Mouse (Mus musculus): Measurements from ENCODE around the gene Hnf1a. TPM values are rescaled to one million over a fixed set of nuclear protein-coding genes. Genes with fewer than 3 reads are reported as not detected.
A peak's percentile ranks its signal among the peaks of the same experiment; 100 is the strongest.

Hnf1a gene
- 0.05 and 0.10 TPM in 2 replicates for polyA plus RNA-seq (2015; fragmentation: Nextera tagmentation; extraction: Ambion mirVana)

DNA sequence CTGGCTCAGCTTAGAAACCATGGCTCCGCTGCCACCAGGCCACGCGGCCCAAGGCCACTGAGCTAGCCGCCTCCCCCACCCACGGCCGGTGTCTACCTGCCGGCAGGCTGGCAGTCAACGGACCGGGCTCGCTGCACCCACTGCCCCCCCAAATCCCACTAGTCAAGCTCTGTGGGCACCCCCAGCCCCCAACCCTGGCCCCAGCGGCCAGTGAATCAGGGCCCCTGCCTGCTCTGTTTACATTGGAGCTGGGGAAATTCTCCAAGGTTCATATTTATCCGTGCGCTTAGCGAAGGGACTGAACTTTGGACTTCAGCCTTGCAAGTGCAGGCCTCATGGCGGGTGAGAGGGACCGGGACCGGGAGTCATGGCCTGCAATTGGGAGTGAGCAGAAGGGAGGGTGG is at the start of gene Hnf1a:
Hnf1a (minus strand) TSS at position 271 of the 404 bp plus-strand sequence.
- ATAC-seq (replicated peaks), result no peak
- Histone ChIP-seq H3K27ac (no peak within 1 kb of the TSS), H3K4me3 (no peak within 1 kb of the TSS), H3K9me3 (no peaks in the 10 kb centered on the region), H3K9ac (no peak within 1 kb of the TSS), H3K36me3 (replicated peaks) (no peaks in the 10 kb centered on the region), H3K4me2 (no peak within 1 kb of the TSS), H3K4me1 (no peaks in the 10 kb centered on the region), H3K27me3 (replicated peaks) (no peaks in the 10 kb centered on the region; the same call in 1 of the 2 replicates)
- 88% methylated on average over 17 of the region's 17 CpGs for WGBS

DNA sequence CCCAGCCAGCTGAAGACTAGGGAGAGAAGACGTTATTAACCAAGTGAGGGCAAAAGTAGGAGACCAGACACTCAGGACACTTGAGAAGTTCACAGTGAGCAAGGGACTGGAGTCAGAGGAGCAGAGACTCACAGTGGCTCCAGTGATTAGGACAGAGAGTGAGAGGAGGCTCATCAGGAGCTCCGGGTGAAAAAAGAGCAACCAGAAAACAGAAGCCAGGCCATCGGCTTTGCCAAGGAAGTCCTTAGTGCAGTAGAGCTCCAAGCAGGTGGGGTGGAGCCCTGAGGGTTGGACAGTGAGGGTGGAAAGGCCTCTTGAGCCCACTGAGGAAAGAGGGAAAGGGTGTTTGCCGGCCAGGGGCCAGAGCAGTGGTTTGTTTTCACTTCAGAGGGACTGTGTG is 47.9 kb upstream of the Hnf1a start:
- no peaks in the 10 kb centered on the region for H3K36me3 ChIP-seq (replicated peaks)
- no peak overlapping the region for H3K4me3 ChIP-seq
- no peak overlapping the region for H3K4me2 ChIP-seq
- no peaks in the 10 kb centered on the region for H3K9me3 ChIP-seq
- no peak overlapping the region for H3K27ac ChIP-seq
- no peak overlapping the region for H3K9ac ChIP-seq
- WGBS, result 86% methylated on average over 4 of the region's 4 CpGs
- H3K27me3 ChIP-seq (replicated peaks), result no peaks in the 10 kb centered on the region
- no peak for ATAC-seq (replicated peaks)
- peaks cover 16% of the 10 kb centered on the region for H3K4me1 ChIP-seq

- H3K36me3 ChIP-seq (replicated peaks), result no peaks in the 10 kb centered on the region
- no peak overlapping the region for H3K4me3 ChIP-seq
- ATAC-seq (replicated peaks), result no peak
- 79% methylated on average over 2 of the region's 2 CpGs for WGBS
- peaks cover 19% of the 10 kb centered on the region for H3K4me1 ChIP-seq
- H3K9me3 ChIP-seq, result no peaks in the 10 kb centered on the region
- no peaks in the 10 kb centered on the region for H3K27me3 ChIP-seq (replicated peaks)
- H3K27ac ChIP-seq, result no peak overlapping the region
- no peak overlapping the region for H3K9ac ChIP-seq
- H3K4me2 ChIP-seq, result no peak overlapping the region
Measured at GRCm38 (mm10) chr5:115018270-115018669, 47.4 kb upstream of the Hnf1a start.

- 43% methylated on average over 4 of the region's 4 CpGs for WGBS
- Histone ChIP-seq H3K4me1 (peaks cover 35% of the 10 kb centered on the region), H3K27ac (no peak overlapping the region), H3K9me3 (no peaks in the 10 kb centered on the region), H3K36me3 (replicated peaks) (no peaks in the 10 kb centered on the region), H3K4me2 (no peak overlapping the region), H3K9ac (no peak overlapping the region), H3K27me3 (replicated peaks) (no peaks in the 10 kb centered on the region), H3K4me3 (no peak overlapping the region)
- ATAC-seq (replicated peaks), result no peak
Measured at GRCm38 (mm10) chr5:115015121-115015520, 44.2 kb upstream of the Hnf1a start.

DNA sequence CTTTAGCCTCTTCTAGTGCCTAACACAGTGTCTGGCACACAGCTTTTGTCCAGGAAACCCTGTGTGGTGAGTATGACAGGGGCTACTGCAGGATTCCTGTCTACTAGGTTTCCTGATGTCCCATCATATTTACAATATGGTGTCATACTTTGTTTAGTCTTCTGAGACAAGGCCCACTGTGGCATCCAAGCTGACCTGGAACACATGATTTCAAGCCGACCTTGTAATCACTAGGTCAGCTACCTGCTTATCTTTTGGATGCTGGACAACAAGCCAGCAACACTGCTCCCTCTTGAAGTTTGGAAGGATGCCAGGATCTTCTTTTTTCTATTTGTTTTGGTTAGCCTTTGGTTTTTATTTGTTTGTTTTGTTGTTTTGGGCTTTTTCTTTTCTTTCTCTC is 43.7 kb upstream of the Hnf1a start:
- no peak for ATAC-seq (replicated peaks)
- Histone ChIP-seq H3K27me3 (replicated peaks) (no peaks in the 10 kb centered on the region), H3K27ac (no peak overlapping the region), H3K4me1 (peaks cover 37% of the 10 kb centered on the region), H3K9ac (no peak overlapping the region), H3K36me3 (replicated peaks) (no peaks in the 10 kb centered on the region), H3K4me2 (no peak overlapping the region), H3K9me3 (no peaks in the 10 kb centered on the region), H3K4me3 (no peak overlapping the region)
- WGBS, result 67% methylated on average over 1 of the region's 1 CpGs

GRCm38 (mm10) chr5:115013436-115013835 is 42.5 kb upstream of the Hnf1a start:
- H3K27ac ChIP-seq, result no peak overlapping the region
- H3K4me2 ChIP-seq, result peak overlapping the region; percentile 93
- H3K9ac ChIP-seq, result no peak overlapping the region
- no peak for ATAC-seq (replicated peaks)
- H3K4me3 ChIP-seq, result peak overlapping the region; percentile 93; the same call in 1 of the 2 replicates
- H3K4me1 ChIP-seq, result peaks cover 37% of the 10 kb centered on the region
- 63% methylated on average over 3 of the region's 3 CpGs for WGBS
- no peaks in the 10 kb centered on the region for H3K9me3 ChIP-seq
- no peaks in the 10 kb centered on the region for H3K27me3 ChIP-seq (replicated peaks)
- no peaks in the 10 kb centered on the region for H3K36me3 ChIP-seq (replicated peaks)

DNA sequence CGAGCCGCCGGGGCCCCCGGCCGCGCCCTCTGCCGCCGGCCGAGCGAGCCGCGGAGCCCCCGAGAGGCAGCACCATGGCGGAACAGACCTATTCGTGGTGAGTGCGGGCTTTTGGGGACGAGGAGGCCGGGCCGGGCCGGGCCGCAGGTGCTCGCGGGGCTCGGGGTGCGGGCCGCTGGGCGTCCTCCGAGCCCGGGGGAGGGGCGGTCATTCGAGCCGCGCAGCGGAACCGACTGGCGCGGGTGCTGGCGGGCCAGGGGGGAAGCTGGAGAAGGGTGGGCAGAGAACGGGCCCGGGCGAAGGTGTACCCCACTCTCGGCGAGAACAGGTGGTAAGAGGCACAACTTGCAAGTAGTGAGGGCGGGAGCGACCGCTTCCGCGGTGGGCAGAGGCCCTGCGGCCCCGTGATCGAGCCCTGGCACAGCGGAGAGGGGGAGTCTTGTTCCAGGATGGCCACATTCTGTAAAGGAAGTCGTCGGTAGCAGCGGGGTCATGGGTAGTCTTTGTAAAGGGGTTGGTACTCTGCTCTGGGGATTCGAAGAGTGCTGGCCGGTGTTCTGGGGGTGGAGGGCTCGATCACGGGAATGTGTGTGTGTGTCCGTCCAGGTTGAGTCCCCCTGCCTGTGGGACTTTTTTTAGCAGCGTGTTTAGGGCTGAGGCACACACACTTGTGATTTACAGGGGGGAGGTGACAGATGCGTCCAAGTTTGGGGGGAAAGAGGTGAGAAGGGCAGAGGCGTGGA is 40.8 kb upstream of the Hnf1a start:
- H3K9ac ChIP-seq, result peak overlapping the region; percentile 99
- H3K27me3 ChIP-seq (replicated peaks), result no peaks in the 10 kb centered on the region
- no peaks in the 10 kb centered on the region for H3K36me3 ChIP-seq (replicated peaks)
- H3K4me1 ChIP-seq, result peaks cover 33% of the 10 kb centered on the region
- peak overlapping the region; percentile 93 for H3K4me3 ChIP-seq
- H3K27ac ChIP-seq, result peak overlapping the region; percentile 94
- H3K9me3 ChIP-seq, result no peaks in the 10 kb centered on the region
- under 1% methylated on average over 63 of the region's 63 CpGs for WGBS
- H3K4me2 ChIP-seq, result peak overlapping the region; percentile 93
- ATAC-seq (replicated peaks), result peak; percentile 51

DNA sequence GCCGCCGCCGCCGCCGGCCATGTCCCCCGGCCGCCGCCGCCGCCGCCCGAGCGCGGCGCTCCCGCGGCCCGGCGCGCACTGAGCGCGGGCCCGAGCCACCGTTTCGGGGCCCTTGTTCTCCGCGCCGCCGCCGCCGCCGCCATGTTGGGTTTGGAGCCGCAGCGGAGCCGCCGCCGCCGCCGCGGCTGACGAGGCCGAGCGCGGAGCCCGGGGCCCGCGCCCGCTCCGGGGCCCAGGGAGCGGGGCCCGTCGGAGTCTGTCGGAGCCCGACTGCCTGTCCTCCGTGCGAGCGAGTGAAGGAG is 40.3 kb upstream of the Hnf1a start:
- 0% methylated on average over 50 of the region's 57 CpGs for WGBS
- peaks cover 33% of the 10 kb centered on the region for H3K4me1 ChIP-seq
- no peaks in the 10 kb centered on the region for H3K27me3 ChIP-seq (replicated peaks)
- peak overlapping the region; percentile 94 for H3K27ac ChIP-seq
- peak; percentile 57 for ATAC-seq (replicated peaks)
- no peaks in the 10 kb centered on the region for H3K36me3 ChIP-seq (replicated peaks)
- peak overlapping the region; percentile 93 for H3K4me2 ChIP-seq
- peak overlapping the region; percentile 99 for H3K9ac ChIP-seq
- no peaks in the 10 kb centered on the region for H3K9me3 ChIP-seq
- peak overlapping the region; percentile 93 for H3K4me3 ChIP-seq

GRCm38 (mm10) chr5:115010577-115011216 is 39.8 kb upstream of the Hnf1a start, which contains the start of gene Sppl3:
Gene Sppl3 (plus strand): TSS chr5:115011137.
- H3K27ac ChIP-seq, result peak within 1 kb of the TSS; percentile 94
- peak within 1 kb of the TSS; percentile 93 for H3K4me3 ChIP-seq
- WGBS, result under 1% methylated on average over 46 of the region's 65 CpGs
- peak; percentile 94 for ATAC-seq (replicated peaks)
- peaks cover 33% of the 10 kb centered on the region for H3K4me1 ChIP-seq
- H3K27me3 ChIP-seq (replicated peaks), result no peaks in the 10 kb centered on the region
- H3K36me3 ChIP-seq (replicated peaks), result no peaks in the 10 kb centered on the region
- no peaks in the 10 kb centered on the region for H3K9me3 ChIP-seq
- peak within 1 kb of the TSS; percentile 93 for H3K4me2 ChIP-seq
- H3K9ac ChIP-seq, result peak within 1 kb of the TSS; percentile 99

- WGBS, result 54% methylated on average over 3 of the region's 3 CpGs
- Histone ChIP-seq H3K27me3 (replicated peaks) (no peaks in the 10 kb centered on the region), H3K4me3 (peak overlapping the region; percentile 93; the same call in 1 of the 2 replicates), H3K36me3 (replicated peaks) (no peaks in the 10 kb centered on the region), H3K9ac (peak overlapping the region; percentile 86; the same call in 1 of the 2 replicates), H3K4me2 (peak overlapping the region; percentile 53), H3K9me3 (no peaks in the 10 kb centered on the region), H3K4me1 (peaks cover 27% of the 10 kb centered on the region), H3K27ac (peak overlapping the region; percentile 94)
- ATAC-seq (replicated peaks), result no peak
Measured at GRCm38 (mm10) chr5:115009961-115010360, 39.1 kb upstream of the Hnf1a start.

- 93% methylated on average over 6 of the region's 6 CpGs for WGBS
Measured at GRCm38 (mm10) chr5:115009143-115009542, 38.2 kb upstream of the Hnf1a start.

DNA sequence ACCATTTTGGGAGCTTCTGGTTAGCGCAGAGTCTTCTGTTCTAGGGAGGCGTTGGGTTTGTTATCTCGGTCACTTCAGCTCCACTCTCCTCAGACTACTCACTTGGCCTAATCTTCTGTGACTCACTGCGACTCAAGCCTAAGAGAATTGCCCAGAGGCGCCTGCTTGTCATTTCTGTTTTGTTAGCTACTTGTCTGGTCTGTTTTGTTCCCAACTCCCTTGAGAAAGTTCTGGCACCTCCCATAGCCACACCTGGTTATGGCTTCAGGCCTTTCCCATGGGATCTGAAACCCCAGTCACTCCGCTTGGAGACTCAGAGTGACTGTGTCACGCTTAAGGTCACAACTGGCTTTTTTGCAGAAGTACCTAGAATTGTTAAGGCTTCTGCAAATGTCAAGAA is 37.4 kb upstream of the Hnf1a start:
- 90% methylated on average over 7 of the region's 7 CpGs for WGBS
- Histone ChIP-seq H3K27me3 (replicated peaks) (no peaks in the 10 kb centered on the region), H3K27ac (no peak overlapping the region), H3K36me3 (replicated peaks) (no peaks in the 10 kb centered on the region), H3K4me1 (peaks cover 18% of the 10 kb centered on the region), H3K9ac (no peak overlapping the region), H3K4me3 (no peak overlapping the region), H3K4me2 (no peak overlapping the region), H3K9me3 (no peaks in the 10 kb centered on the region)
- ATAC-seq (replicated peaks), result no peak

More at GRCm38 (mm10) chr5:115009143-115009542, 38.2 kb upstream of the Hnf1a start:
- H3K4me3 ChIP-seq, result no peak overlapping the region
- no peaks in the 10 kb centered on the region for H3K27me3 ChIP-seq (replicated peaks)
- peaks cover 22% of the 10 kb centered on the region for H3K4me1 ChIP-seq
- no peak for ATAC-seq (replicated peaks)
- no peaks in the 10 kb centered on the region for H3K9me3 ChIP-seq
- no peak overlapping the region for H3K27ac ChIP-seq
- H3K36me3 ChIP-seq (replicated peaks), result no peaks in the 10 kb centered on the region
- no peak overlapping the region for H3K4me2 ChIP-seq
- no peak overlapping the region for H3K9ac ChIP-seq
